Mouse (Mus musculus) retina, postnatal 1 day (tissue): ENCODE data around the gene Gemin8.

ENCODE experiments used
- DNase-seq: peaks from one replicate; pipeline ENCODE4 v3.0.0-alpha.2; 2012

The Gemin8 gene

DNA sequence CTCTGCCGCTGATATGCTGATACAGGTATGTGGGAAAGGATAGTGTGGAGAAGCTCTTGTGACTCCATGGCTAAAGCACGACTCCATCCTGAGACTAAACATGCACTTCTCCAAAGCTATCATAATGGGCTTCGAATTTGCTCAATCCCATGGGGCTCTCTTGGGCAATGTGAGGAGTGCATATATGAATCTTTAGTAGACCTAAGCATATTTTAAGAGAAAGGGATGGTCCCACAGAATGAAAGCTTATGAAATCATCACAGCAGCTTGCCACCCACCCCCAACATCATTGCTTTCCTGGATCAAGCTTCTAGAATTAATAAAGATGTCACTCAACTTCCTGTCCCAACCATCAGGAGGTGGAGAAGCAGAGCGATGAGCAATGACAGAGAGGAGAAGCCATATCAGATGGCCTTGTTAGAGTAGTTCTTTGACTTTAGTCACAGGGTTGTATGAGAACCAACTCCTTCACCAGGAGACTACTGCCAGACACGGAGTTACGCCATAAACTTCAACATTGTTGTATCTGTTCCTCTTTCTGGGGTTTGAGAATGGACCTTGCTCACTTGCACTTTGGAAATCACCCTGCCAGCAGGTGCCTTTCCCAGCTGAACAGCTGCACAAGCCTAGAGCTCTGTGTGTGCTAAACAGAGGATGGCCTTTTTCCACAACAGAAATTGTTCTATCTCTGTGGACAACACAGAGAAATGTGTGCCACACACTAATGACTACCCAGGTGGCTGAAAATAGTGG lies 60.4 kb downstream of the Gemin8 start:
- no peak for DNase-seq

DNA sequence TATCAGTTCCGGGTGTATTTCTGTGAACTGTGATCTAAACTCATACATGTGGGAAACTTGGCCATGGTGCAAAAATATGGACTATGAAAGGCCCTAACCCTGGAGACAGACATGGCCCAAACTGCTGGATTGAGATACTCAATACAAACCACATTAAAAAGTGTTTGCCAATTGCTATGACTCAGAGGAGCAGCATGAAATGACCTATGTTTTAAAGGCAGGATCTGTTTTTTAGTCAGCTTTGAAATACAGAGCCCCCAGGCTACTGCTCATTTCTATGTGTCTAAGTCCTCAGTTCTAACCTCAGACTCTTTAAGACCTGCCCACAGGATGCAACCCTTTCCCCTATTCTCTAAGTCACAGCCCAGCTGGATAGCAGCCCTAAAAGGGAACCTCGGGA lies 65.9 kb downstream of the Gemin8 start:
- no peak for DNase-seq

DNA sequence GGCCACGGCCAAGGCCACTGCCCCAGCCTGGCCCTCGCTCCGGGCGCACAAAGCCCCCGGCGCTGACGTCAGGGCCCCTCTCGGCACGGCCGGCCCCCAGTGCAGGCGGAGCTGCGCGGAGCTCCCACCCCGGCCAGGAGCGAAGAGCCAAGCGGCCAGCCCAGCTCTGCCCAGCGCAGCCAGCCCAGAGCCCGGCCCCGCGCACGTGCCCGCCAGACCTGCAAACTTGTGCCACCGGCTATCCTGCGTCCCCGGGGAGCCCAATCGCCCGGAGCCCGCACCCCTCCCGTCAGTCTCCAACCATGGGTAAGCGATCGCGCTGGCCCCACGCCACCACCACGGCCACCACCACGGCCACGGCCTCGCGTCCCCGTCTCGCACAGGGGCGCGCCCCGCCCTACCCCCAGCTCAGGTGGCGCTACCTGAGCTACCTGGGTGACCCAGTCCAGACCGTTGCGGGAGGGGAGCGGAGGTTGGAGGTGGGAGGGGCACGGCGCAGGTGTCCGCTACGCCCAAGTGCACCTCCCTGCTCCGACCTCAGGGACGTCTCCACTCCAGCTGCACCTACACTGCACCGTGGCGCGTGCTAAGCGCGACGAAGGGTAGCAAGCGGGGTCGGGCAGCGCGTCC lies 68.7 kb downstream of the Gemin8 start, which contains the start of gene Gpm6b:
Gene Gpm6b (plus strand): TSS at position 81 of the 630 bp plus-strand sequence.
- DNase-seq, result peak; percentile 79

DNA sequence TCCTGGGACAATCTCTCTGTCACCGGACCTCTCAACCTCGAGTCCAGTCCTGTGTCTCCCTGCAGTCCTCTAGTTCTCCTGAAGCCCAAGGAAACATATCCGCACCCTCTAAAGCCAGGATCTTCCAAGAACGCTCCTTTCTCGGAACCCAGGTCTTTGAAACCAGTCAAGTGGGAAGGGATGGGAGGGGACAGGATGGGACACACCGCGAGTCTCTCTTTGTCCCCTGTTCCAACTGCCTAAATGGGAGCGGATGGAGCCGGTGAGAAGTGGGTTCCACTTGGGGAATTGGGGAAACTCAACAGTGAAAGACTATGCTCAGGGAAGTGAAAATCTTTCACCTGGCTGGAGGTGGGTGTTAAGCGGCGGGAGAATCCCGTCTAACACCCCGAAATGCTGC lies 69.3 kb downstream of the Gemin8 start:
- DNase-seq, result peak; percentile 25
